Mouse (Mus musculus): ENCODE results near the gene Mutyh.
"Not testable (repeated sequence)": the region's sequence is repeated elsewhere in the genome, so short reads cannot be mapped to it uniquely, and the experiment has no call there.

Gene Mutyh

GRCm38 (mm10) chr4:116820902-116821693 is 13.6 kb downstream of the Mutyh start:
- DNase-seq (ENCODE audit: low read depth): no peak

GRCm38 (mm10) chr4:116821694-116822016 is 14.1 kb downstream of the Mutyh start, which contains the start of gene Hpdl:
Hpdl (minus strand) TSS chr4:116821707.
- DNase-seq (ENCODE audit: low read depth): no peak

GRCm38 (mm10) chr4:116824541-116825004 is 17.1 kb downstream of the Mutyh start:
- DNase-seq (ENCODE audit: low read depth): no peak

- DNase-seq (ENCODE audit: low read depth): no peak
Observed at GRCm38 (mm10) chr4:116827819-116828218, 20.3 kb downstream of the Mutyh start.

- DNase-seq (ENCODE audit: low read depth): no peak
Observed at GRCm38 (mm10) chr4:116829364-116830069, 22.0 kb downstream of the Mutyh start.

- DNase-seq (ENCODE audit: low read depth): no peak
Observed at GRCm38 (mm10) chr4:116830070-116830368, 22.5 kb downstream of the Mutyh start.

- DNase-seq (ENCODE audit: low read depth): no peak
Observed at GRCm38 (mm10) chr4:116838999-116839398, 31.5 kb downstream of the Mutyh start.

GRCm38 (mm10) chr4:116840096-116840495 is 32.6 kb downstream of the Mutyh start:
- DNase-seq (ENCODE audit: low read depth): not testable (repeated sequence)

GRCm38 (mm10) chr4:116840841-116841240 is 33.3 kb downstream of the Mutyh start:
- DNase-seq (ENCODE audit: low read depth): no peak

- DNase-seq (ENCODE audit: low read depth): no peak
Observed at GRCm38 (mm10) chr4:116844324-116844723, 36.8 kb downstream of the Mutyh start.

GRCm38 (mm10) chr4:116849901-116850300 is 42.4 kb downstream of the Mutyh start:
- DNase-seq (ENCODE audit: low read depth): no peak

- no peak for DNase-seq (ENCODE audit: low read depth)
Observed at GRCm38 (mm10) chr4:116854286-116854685, 46.8 kb downstream of the Mutyh start.

GRCm38 (mm10) chr4:116857203-116857602 is 49.7 kb downstream of the Mutyh start:
- DNase-seq (ENCODE audit: low read depth): no peak

- DNase-seq (ENCODE audit: low read depth): no peak
Observed at GRCm38 (mm10) chr4:116859711-116860110, 52.2 kb downstream of the Mutyh start.

GRCm38 (mm10) chr4:116862023-116862422 is 54.5 kb downstream of the Mutyh start:
- DNase-seq (ENCODE audit: low read depth): no peak
